Mouse (Mus musculus) intestine, postnatal 0 days (tissue): Measurements from ENCODE around the gene Rere. TPM values are rescaled to one million over a fixed set of nuclear protein-coding genes. Genes with fewer than 3 reads are reported as not detected.

Experiments used
- ATAC-seq: fragments of 200-750 bp; cut with Nextera tagmentation; 2 replicates; pipeline ENCODE4 v1.8.0; 2017; ENCODE audit warnings: mild to moderate bottlenecking, moderate TSS enrichment, moderate library complexity
- H3K27ac ChIP-seq: fragments of 300-500 bp; sonication (generic); 2 replicates; pipeline ENCODE4 v1.5.1; 2014; ENCODE audit warnings: mild to moderate bottlenecking, low read depth, low read length, moderate library complexity
- H3K27me3 ChIP-seq: fragments of 300-500 bp; sonication (generic); replicated peaks from 2 replicates; pipeline ENCODE4 v1.6.1; 2014; ENCODE audit warnings: low read length, mixed read lengths; ENCODE audit not compliant: control insufficient read depth, insufficient read depth
- H3K36me3 ChIP-seq: fragments of 300-500 bp; sonication (generic); 2 replicates; pipeline ENCODE4 v1.6.1; 2014; ENCODE audit warnings: mild to moderate bottlenecking, moderate library complexity; ENCODE audit not compliant: control insufficient read depth, insufficient read depth
- H3K4me1 ChIP-seq: fragments of 300-500 bp; sonication (generic); replicated peaks from 2 replicates; pipeline ENCODE4 v1.6.1; 2014; ENCODE audit warnings: antibody characterized with exemption, low read length, mixed read lengths; ENCODE audit not compliant: control insufficient read depth, insufficient read depth
- H3K4me2 ChIP-seq: fragments of 300-500 bp; sonication (generic); replicated peaks from 2 replicates; pipeline ENCODE4 v1.6.1; 2014; ENCODE audit warnings: low read depth, mild to moderate bottlenecking, moderate library complexity
- H3K4me3 ChIP-seq: fragments of 300-500 bp; sonication (generic); 2 replicates; pipeline ENCODE4 v1.5.1; 2014; ENCODE audit warnings: low read depth, low read length
- H3K9ac ChIP-seq: fragments of 300-500 bp; sonication (generic); 2 replicates; pipeline ENCODE4 v1.6.1; 2014; ENCODE audit warnings: mild to moderate bottlenecking, low read depth, low read length
- H3K9me3 ChIP-seq: fragments of 300-500 bp; sonication (generic); 2 replicates; pipeline ENCODE4 v1.6.1; 2016; ENCODE audit warnings: mixed run types; ENCODE audit not compliant: control insufficient read depth
- CTCF ChIP-seq: sonication (generic); IDR thresholded peaks from 2 replicates; pipeline ENCODE4 v1.5.1; 2016; ENCODE audit warnings: low read depth, mild to moderate bottlenecking, control low read depth, antibody characterized with exemption, moderate library complexity
- WGBS: fragments of 180-500 bp; shearing (Covaris S2); extraction: QIAGEN DNeasy Blood & Tissue Kit; methylation state at CpG from one replicate; pipeline ENCODE4 v1.1.7; 2014; 5-methylcytosine and 5-hydroxymethylcytosine counted together
- polyA plus RNA-seq: library from polyadenylated mRNA; unstranded; fragments of >200 nt; fragmentation: Nextera tagmentation; extraction: Ambion mirVana; gene quantifications from 2 replicates; pipeline ENCODE4 v1.2.1, GENCODE M21; 2015

Gene Rere
- polyA plus RNA-seq, 1 experiment from 2014 or later = 22.4 TPM

DNA sequence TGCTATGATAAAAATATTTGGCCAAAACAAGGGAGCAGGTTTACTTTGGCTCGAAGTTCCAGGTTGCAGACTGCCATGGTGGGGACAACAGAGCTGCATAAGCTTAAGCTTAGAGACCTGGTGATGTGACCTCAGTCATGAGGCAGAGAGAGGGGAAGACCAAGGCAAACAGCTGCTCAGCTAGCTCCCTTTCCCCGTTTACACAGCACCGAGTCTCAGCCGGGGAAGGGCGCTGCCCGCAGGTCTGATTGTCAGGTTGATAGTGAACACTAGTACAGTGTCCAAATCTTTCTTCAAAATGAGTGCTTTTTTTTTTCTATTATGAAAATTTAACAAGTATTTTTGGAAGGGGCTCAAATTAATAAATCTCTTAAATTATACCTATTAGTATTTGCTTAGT, 97.9 kb downstream of the Rere start:
- Histone ChIP-seq H3K4me1 (peaks cover 8% of the 10 kb centered on the region), H3K9ac (no peak overlapping the region), H3K27ac (peak overlapping the region; percentile 73), H3K27me3 (no peaks in the 10 kb centered on the region), H3K4me2 (no peak overlapping the region), H3K9me3 (no peaks in the 10 kb centered on the region), H3K36me3 (no peaks in the 10 kb centered on the region), H3K4me3 (no peak overlapping the region)
- TF ChIP-seq CTCF = no peak
- ATAC-seq = 0 out of 2 replicates have a peak, but pooled peaks have one; percentile 22
- 44% methylated on average over 6 of the region's 6 CpGs for WGBS

- H3K27ac ChIP-seq = peak overlapping the region; percentile 73
- ATAC-seq = peak; percentile 78
These were observed 98.3 kb downstream of the Rere start for GRCm38 (mm10) chr4:150379772-150380171.

DNA sequence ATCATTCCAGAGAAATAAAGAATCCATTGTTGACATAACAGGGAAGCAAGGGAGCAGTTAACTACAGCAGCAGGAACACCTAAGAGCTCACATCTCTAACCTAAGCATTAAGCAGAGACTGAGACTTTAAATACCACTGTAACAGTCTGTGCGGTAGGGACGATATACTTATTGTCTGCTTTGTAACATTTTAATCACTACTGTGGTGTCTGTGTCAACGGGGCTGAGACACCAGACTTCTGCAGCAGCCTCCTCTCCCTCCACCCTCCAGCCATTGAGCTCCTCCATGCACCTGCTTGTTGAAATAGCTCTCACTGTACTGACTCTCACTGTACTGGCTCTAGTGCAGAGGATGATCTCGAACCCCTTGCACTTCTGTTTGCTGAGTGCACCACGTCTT, 98.8 kb downstream of the Rere start:
- no peaks in the 10 kb centered on the region for H3K36me3 ChIP-seq
- H3K27me3 ChIP-seq = no peaks in the 10 kb centered on the region
- H3K9me3 ChIP-seq = no peaks in the 10 kb centered on the region
- no peak overlapping the region for H3K9ac ChIP-seq
- H3K27ac ChIP-seq = peak overlapping the region; percentile 73
- H3K4me1 ChIP-seq = peaks cover 3% of the 10 kb centered on the region
- no peak for TF ChIP-seq CTCF
- ATAC-seq = no peak
- H3K4me2 ChIP-seq = no peak overlapping the region
- whole genome bisulfite sequencing = 49% methylated on average over 5 of the region's 5 CpGs
- no peak overlapping the region for H3K4me3 ChIP-seq

More at GRCm38 (mm10) chr4:150379772-150380171, 98.3 kb downstream of the Rere start:
- no peak for TF ChIP-seq CTCF
- Histone ChIP-seq H3K4me2 (no peak overlapping the region), H3K36me3 (no peaks in the 10 kb centered on the region), H3K9me3 (no peaks in the 10 kb centered on the region), H3K9ac (no peak overlapping the region), H3K4me1 (peaks cover 4% of the 10 kb centered on the region), H3K4me3 (no peak overlapping the region), H3K27me3 (no peaks in the 10 kb centered on the region)
- WGBS = 15% methylated on average over 2 of the region's 2 CpGs

GRCm38 (mm10) chr4:150382504-150382903, 101.1 kb downstream of the Rere start:
- TF ChIP-seq CTCF = no peak
- 73% methylated on average over 3 of the region's 3 CpGs for WGBS

GRCm38 (mm10) chr4:150384405-150384804, 103.0 kb downstream of the Rere start:
- Histone ChIP-seq H3K4me3 (no peak overlapping the region), H3K36me3 (no peaks in the 10 kb centered on the region), H3K9ac (no peak overlapping the region), H3K27me3 (no peaks in the 10 kb centered on the region), H3K9me3 (no peaks in the 10 kb centered on the region), H3K4me2 (no peak overlapping the region), H3K27ac (no peak overlapping the region), H3K4me1 (peaks cover 5% of the 10 kb centered on the region; the same call in 1 of the 2 replicates)
- no peak for ATAC-seq
- 65% methylated on average over 8 of the region's 8 CpGs for WGBS
- TF ChIP-seq CTCF = no peak

More at GRCm38 (mm10) chr4:150382504-150382903, 101.1 kb downstream of the Rere start:
- Histone ChIP-seq H3K27me3 (no peaks in the 10 kb centered on the region), H3K4me1 (peaks cover 3% of the 10 kb centered on the region; the same call in 1 of the 2 replicates), H3K36me3 (no peaks in the 10 kb centered on the region), H3K4me3 (no peak overlapping the region), H3K9ac (no peak overlapping the region), H3K9me3 (no peaks in the 10 kb centered on the region), H3K27ac (no peak overlapping the region), H3K4me2 (no peak overlapping the region)
- ATAC-seq = no peak

- TF ChIP-seq CTCF = no peak
- no peak overlapping the region for H3K4me2 ChIP-seq
- no peaks in the 10 kb centered on the region for H3K36me3 ChIP-seq
- H3K9ac ChIP-seq = no peak overlapping the region
- H3K27ac ChIP-seq = no peak overlapping the region
- WGBS = 64% methylated on average over 3 of the region's 3 CpGs
- no peak for ATAC-seq
- no peaks in the 10 kb centered on the region for H3K27me3 ChIP-seq
- no peaks in the 10 kb centered on the region for H3K9me3 ChIP-seq
- H3K4me1 ChIP-seq = peaks cover 10% of the 10 kb centered on the region; the same call in 1 of the 2 replicates
- H3K4me3 ChIP-seq = no peak overlapping the region
These were observed 103.5 kb downstream of the Rere start for GRCm38 (mm10) chr4:150384899-150385298.

DNA sequence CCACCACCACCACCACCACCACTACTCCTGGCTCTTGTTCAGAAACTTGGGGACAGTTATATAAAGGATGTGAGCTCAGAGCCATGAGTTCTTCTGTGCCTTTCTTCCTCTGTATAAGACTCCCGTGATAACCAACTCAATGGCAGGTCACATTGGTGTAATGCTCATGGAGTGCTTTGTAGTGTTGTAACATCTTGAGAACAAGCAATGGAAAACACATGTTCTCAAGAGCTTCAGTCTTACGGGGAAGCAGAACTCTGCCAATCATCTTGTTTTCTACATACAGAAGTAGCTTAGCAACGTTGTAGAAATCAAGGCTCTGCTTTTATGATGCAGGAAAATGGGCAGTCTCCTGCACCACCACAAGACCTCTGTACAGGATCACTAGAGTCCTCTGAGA, 107.1 kb downstream of the Rere start:
- H3K4me2 ChIP-seq = no peak overlapping the region
- H3K4me1 ChIP-seq = peaks cover 8% of the 10 kb centered on the region; the same call in 1 of the 2 replicates
- no peak overlapping the region for H3K27ac ChIP-seq
- H3K9me3 ChIP-seq = no peaks in the 10 kb centered on the region
- H3K9ac ChIP-seq = no peak overlapping the region
- no peaks in the 10 kb centered on the region for H3K36me3 ChIP-seq
- WGBS = 66% methylated on average over 3 of the region's 3 CpGs
- H3K4me3 ChIP-seq = no peak overlapping the region
- no peak for TF ChIP-seq CTCF
- no peaks in the 10 kb centered on the region for H3K27me3 ChIP-seq
- ATAC-seq = no peak
